Mouse (Mus musculus): ENCODE data around the gene Pdzd2. TPM values are rescaled to one million over a fixed set of nuclear protein-coding genes. Genes with fewer than 3 reads are reported as not detected.
A peak's percentile ranks its signal among the peaks of the same experiment; 100 is the strongest.

The Pdzd2 gene
- polyA plus RNA-seq, 1 experiment from 2014 or later: 19.1 TPM

DNA sequence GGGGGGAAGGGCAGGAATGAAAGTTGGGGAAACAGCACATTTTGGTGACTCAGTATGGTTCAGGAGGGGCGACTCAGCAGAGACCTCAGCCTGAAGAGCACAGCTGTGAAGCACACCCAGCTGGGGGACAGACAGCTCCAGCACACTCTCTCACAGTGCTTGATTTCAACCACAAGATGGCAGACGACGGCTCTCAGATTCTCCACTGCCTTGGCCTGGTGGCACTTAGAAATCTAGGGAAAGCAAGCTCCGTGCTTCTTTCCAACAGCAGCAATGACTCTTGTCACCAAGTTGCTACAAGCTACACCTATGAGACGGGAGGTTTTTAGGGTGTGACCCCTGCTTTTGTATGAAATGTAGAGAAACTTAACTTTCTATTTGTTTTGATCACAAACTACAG, 153.6 kb downstream of the Pdzd2 start:
- Histone ChIP-seq H3K9ac (ENCODE audit: low read depth, low read length) (no peak overlapping the region), H3K36me3 (ENCODE audit: insufficient read depth, low read length) (no peaks in the 10 kb centered on the region), H3K27me3 (ENCODE audit: insufficient read depth, low read length) (no peaks in the 10 kb centered on the region), H3K9me3 (replicated peaks; ENCODE audit: low read length) (no peaks in the 10 kb centered on the region), H3K4me1 (replicated peaks; ENCODE audit: insufficient read depth, low read length) (no peaks in the 10 kb centered on the region), H3K4me3 (replicated peaks; ENCODE audit: low read depth, low read length) (no peak overlapping the region), H3K27ac (no peak overlapping the region), H3K4me2 (ENCODE audit: low read length) (no peak overlapping the region)
- DNase-seq (ENCODE audit: low spot score) (peak; percentile 93), ATAC-seq (replicated peaks; ENCODE audit: low FRiP score, low read depth) (peak; percentile 81)
- 3% methylated on average over 5 of the region's 5 CpGs for WGBS
- TF ChIP-seq CTCF (IDR thresholded peaks at IDR 0.05; ENCODE audit: low read depth): peak; percentile 95

DNA sequence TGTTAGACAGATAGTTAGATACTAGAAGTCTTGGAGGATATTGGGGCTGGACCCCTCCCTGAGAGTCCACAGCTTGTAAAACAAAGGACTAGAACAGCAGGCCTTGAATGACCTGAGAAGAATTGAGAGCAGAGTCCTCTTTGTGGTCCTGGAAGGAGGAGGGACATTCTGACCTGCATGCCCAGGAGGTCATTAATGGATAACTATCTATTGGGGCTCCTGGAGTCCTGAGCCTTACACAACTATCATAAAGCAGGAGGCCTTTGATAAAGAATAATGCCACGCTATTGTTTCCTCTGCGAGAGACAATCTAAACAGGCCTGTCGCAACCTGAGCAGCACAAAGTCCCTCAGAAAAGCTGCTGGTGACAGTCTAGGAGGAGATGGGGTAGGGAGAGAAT, 156.7 kb downstream of the Pdzd2 start:
- TF ChIP-seq CTCF (IDR thresholded peaks at IDR 0.05; ENCODE audit: low read depth): no peak
- 90% methylated on average over 3 of the region's 3 CpGs for WGBS

DNA sequence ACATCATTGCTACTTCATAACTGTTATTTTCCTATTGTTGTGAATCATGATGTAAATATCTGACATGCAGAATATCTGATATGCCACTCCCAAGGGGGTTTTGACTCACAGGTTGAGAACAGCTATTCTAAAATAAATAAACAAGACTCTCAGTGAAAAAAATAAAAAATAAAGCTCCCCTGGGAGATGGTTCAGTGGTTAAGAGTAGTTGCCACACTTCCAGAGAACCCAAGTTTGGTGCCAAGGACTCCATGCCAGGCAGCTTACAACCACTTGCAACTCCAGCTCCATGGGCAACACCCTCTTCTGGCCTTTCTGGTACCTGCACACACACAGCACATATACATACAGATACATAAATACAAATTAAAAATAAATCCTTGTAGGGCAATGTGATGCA, 157.3 kb downstream of the Pdzd2 start:
- H3K4me3 ChIP-seq (replicated peaks; ENCODE audit: low read depth, low read length): no peak overlapping the region
- no peaks in the 10 kb centered on the region for H3K36me3 ChIP-seq (ENCODE audit: insufficient read depth, low read length)
- DNase-seq (ENCODE audit: low spot score): no peak
- no peak overlapping the region for H3K27ac ChIP-seq
- no peak overlapping the region for H3K4me2 ChIP-seq (ENCODE audit: low read length)
- H3K27me3 ChIP-seq (ENCODE audit: insufficient read depth, low read length): no peaks in the 10 kb centered on the region
- ATAC-seq (replicated peaks; ENCODE audit: low FRiP score, low read depth): no peak
- no peak for TF ChIP-seq CTCF (IDR thresholded peaks at IDR 0.05; ENCODE audit: low read depth)
- H3K9me3 ChIP-seq (replicated peaks; ENCODE audit: low read length): no peaks in the 10 kb centered on the region
- H3K9ac ChIP-seq (ENCODE audit: low read depth, low read length): no peak overlapping the region
- peaks cover under 1% of the 10 kb centered on the region; the same call in 1 of the 2 replicates for H3K4me1 ChIP-seq (replicated peaks; ENCODE audit: insufficient read depth, low read length)

More for the DNA sequence above, 156.7 kb downstream of the Pdzd2 start:
- DNase-seq (ENCODE audit: low spot score): no peak
- Histone ChIP-seq H3K27me3 (ENCODE audit: insufficient read depth, low read length) (no peaks in the 10 kb centered on the region), H3K9me3 (replicated peaks; ENCODE audit: low read length) (no peaks in the 10 kb centered on the region), H3K4me2 (ENCODE audit: low read length) (no peak overlapping the region), H3K36me3 (ENCODE audit: insufficient read depth, low read length) (no peaks in the 10 kb centered on the region), H3K9ac (ENCODE audit: low read depth, low read length) (no peak overlapping the region), H3K4me3 (replicated peaks; ENCODE audit: low read depth, low read length) (no peak overlapping the region), H3K27ac (no peak overlapping the region), H3K4me1 (replicated peaks; ENCODE audit: insufficient read depth, low read length) (no peaks in the 10 kb centered on the region)
- ATAC-seq (replicated peaks; ENCODE audit: low FRiP score, low read depth): no peak

DNA sequence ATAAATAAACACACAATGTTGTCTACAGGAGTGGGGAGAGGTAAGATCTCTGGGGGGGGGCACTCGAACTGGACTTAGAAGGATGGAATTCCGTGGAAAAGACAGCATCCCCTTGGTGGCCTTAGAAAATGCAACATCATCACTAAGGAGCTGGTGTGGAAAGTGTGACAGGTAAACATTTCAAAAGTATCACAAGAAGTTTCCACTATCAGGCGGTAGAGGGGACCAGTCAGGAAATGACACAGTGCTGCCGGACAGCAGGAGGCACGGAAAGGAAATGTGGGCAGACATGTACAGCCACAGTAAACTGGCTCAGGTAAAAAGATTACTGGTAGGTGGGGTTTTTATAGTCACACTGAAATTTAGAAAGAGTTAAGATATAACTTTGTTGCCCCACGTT, 160.5 kb downstream of the Pdzd2 start:
- no peak overlapping the region for H3K27ac ChIP-seq
- no peaks in the 10 kb centered on the region for H3K36me3 ChIP-seq (ENCODE audit: insufficient read depth, low read length)
- H3K9me3 ChIP-seq (replicated peaks; ENCODE audit: low read length): no peaks in the 10 kb centered on the region
- 73% methylated on average over 6 of the region's 6 CpGs for WGBS
- H3K9ac ChIP-seq (ENCODE audit: low read depth, low read length): no peak overlapping the region
- ATAC-seq (replicated peaks; ENCODE audit: low FRiP score, low read depth) (no peak), DNase-seq (ENCODE audit: low spot score) (no peak)
- peaks cover 9% of the 10 kb centered on the region; the same call in 1 of the 2 replicates for H3K4me1 ChIP-seq (replicated peaks; ENCODE audit: insufficient read depth, low read length)
- H3K27me3 ChIP-seq (ENCODE audit: insufficient read depth, low read length): no peaks in the 10 kb centered on the region
- TF ChIP-seq CTCF (IDR thresholded peaks at IDR 0.05; ENCODE audit: low read depth): no peak
- H3K4me2 ChIP-seq (ENCODE audit: low read length): no peak overlapping the region
- no peak overlapping the region for H3K4me3 ChIP-seq (replicated peaks; ENCODE audit: low read depth, low read length)

DNA sequence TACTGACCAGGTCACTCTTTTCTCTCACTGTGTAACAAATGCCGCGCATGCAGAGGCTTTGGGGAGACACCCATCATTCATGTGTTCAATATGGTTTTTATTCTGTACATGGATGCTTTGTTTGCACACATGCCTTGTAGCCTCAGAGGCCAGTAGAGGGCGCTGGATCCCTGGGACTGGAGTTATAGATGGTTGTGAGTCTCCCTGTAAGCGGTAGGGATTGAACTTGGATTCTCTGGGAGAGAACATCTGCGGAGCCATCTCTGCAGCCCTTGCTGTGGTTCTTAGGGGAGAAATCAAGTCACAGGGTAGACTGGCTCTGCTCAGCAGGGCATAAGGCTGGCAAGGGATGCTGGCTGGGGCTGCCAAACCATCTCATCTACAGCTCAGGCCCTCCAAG, 161.4 kb downstream of the Pdzd2 start:
- WGBS: 62% methylated on average over 5 of the region's 5 CpGs
- H3K4me2 ChIP-seq (ENCODE audit: low read length): no peak overlapping the region
- H3K27ac ChIP-seq: no peak overlapping the region
- H3K4me1 ChIP-seq (replicated peaks; ENCODE audit: insufficient read depth, low read length): peaks cover 9% of the 10 kb centered on the region; the same call in 1 of the 2 replicates
- no peaks in the 10 kb centered on the region for H3K36me3 ChIP-seq (ENCODE audit: insufficient read depth, low read length)
- no peaks in the 10 kb centered on the region for H3K27me3 ChIP-seq (ENCODE audit: insufficient read depth, low read length)
- TF ChIP-seq CTCF (IDR thresholded peaks at IDR 0.05; ENCODE audit: low read depth): peak; percentile 74
- ATAC-seq (replicated peaks; ENCODE audit: low FRiP score, low read depth) (no peak), DNase-seq (ENCODE audit: low spot score) (no peak)
- H3K9ac ChIP-seq (ENCODE audit: low read depth, low read length): no peak overlapping the region
- H3K4me3 ChIP-seq (replicated peaks; ENCODE audit: low read depth, low read length): no peak overlapping the region
- no peaks in the 10 kb centered on the region for H3K9me3 ChIP-seq (replicated peaks; ENCODE audit: low read length)

DNA sequence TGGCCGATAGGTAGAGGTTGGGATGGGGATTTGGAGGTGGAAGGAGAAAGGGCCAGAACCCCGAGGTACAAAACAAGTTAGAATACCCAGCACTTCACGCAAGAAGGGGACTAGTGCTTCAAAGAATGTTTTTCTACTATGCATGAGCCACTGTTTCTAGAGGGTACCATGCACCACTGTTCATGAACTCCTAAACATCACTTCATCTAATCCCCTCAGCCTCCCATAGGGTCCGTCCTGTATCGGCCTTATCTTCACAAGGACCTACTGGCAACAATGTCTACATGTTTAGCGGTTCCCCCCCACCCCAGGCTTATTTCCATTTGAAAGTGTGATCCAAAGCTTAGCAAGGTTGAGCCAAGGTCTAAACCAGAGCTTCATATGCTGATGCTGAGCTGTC, 162.0 kb downstream of the Pdzd2 start:
- H3K4me3 ChIP-seq (replicated peaks; ENCODE audit: low read depth, low read length): no peak overlapping the region
- H3K4me1 ChIP-seq (replicated peaks; ENCODE audit: insufficient read depth, low read length): peaks cover 9% of the 10 kb centered on the region; the same call in 1 of the 2 replicates
- no peak overlapping the region for H3K4me2 ChIP-seq (ENCODE audit: low read length)
- DNase-seq (ENCODE audit: low spot score) (no peak), ATAC-seq (replicated peaks; ENCODE audit: low FRiP score, low read depth) (0 out of 2 replicates have a peak, but pooled peaks have one; percentile 7)
- no peak for TF ChIP-seq CTCF (IDR thresholded peaks at IDR 0.05; ENCODE audit: low read depth)
- 0 out of 2 replicates have a peak overlapping the region, but pooled peaks have one; percentile 11 for H3K27ac ChIP-seq
- H3K36me3 ChIP-seq (ENCODE audit: insufficient read depth, low read length): no peaks in the 10 kb centered on the region
- no peak overlapping the region for H3K9ac ChIP-seq (ENCODE audit: low read depth, low read length)
- no peaks in the 10 kb centered on the region for H3K27me3 ChIP-seq (ENCODE audit: insufficient read depth, low read length)
- no peaks in the 10 kb centered on the region for H3K9me3 ChIP-seq (replicated peaks; ENCODE audit: low read length)
- 77% methylated on average over 6 of the region's 6 CpGs for WGBS
